Mouse (Mus musculus) embryonic facial prominence, embryonic 10.5 days (tissue): ENCODE results near the gene Eif5. TPM values are rescaled to one million over a fixed set of nuclear protein-coding genes. Genes with fewer than 3 reads are reported as not detected.

ENCODE experiments used
- DNase-seq: peaks from one replicate; pipeline ENCODE4 v3.0.0-alpha.2; 2017; ENCODE audit warnings: low spot score
- H3K27ac ChIP-seq: fragments of 300-500 bp; sonication (generic); replicated peaks from 2 replicates; pipeline ENCODE4 v1.5.1; 2016; ENCODE audit warnings: mild to moderate bottlenecking
- H3K27me3 ChIP-seq: fragments of 300-500 bp; sonication (generic); replicated peaks from 2 replicates; pipeline ENCODE4 v1.6.1; 2016; ENCODE audit warnings: low read depth, mild to moderate bottlenecking; ENCODE audit not compliant: poor library complexity, severe bottlenecking
- H3K36me3 ChIP-seq: fragments of 300-500 bp; sonication (generic); replicated peaks from 2 replicates; pipeline ENCODE4 v1.6.1; 2016; ENCODE audit warnings: mild to moderate bottlenecking, moderate library complexity
- H3K4me1 ChIP-seq: fragments of 300-500 bp; sonication (generic); 2 replicates; pipeline ENCODE4 v1.6.1; 2016
- H3K4me3 ChIP-seq: fragments of 300-500 bp; sonication (generic); 2 replicates; pipeline ENCODE4 v1.5.1; 2016; ENCODE audit warnings: mild to moderate bottlenecking, moderate library complexity
- H3K9me3 ChIP-seq: fragments of 300-500 bp; sonication (generic); 2 replicates; pipeline ENCODE4 v1.6.1; 2016; ENCODE audit warnings: mild to moderate bottlenecking
- WGBS: fragments of 180-500 bp; shearing (Covaris S2); methylation state at CpG from one replicate; pipeline ENCODE4 v1.1.7; 2016; 5-methylcytosine and 5-hydroxymethylcytosine counted together
- polyA plus RNA-seq: library from polyadenylated mRNA; unstranded; fragments of >200 nt; fragmentation: Nextera tagmentation; extraction: Ambion mirVana; gene quantifications from 2 replicates; pipeline ENCODE4 v1.2.1, GENCODE M21; 2016

Eif5 gene
- polyA plus RNA-seq, 1 experiment from 2014 or later, result 722 TPM

GRCm38 (mm10) chr12:111513673-111514072 is 24.1 kb upstream of the Eif5 start:
- DNase-seq, result no peak
- WGBS, result 71% methylated on average over 5 of the region's 5 CpGs
- Histone ChIP-seq H3K4me1 (0 out of 2 replicates have a peak, but pooled peaks cover 10% of the 10 kb centered on the region), H3K27ac (no peak overlapping the region), H3K4me3 (no peak overlapping the region), H3K27me3 (no peaks in the 10 kb centered on the region), H3K9me3 (no peaks in the 10 kb centered on the region), H3K36me3 (no peaks in the 10 kb centered on the region)

- Histone ChIP-seq H3K4me1 (0 out of 2 replicates have a peak, but pooled peaks cover 10% of the 10 kb centered on the region), H3K4me3 (no peak overlapping the region), H3K36me3 (no peaks in the 10 kb centered on the region), H3K27ac (no peak overlapping the region), H3K27me3 (no peaks in the 10 kb centered on the region), H3K9me3 (no peaks in the 10 kb centered on the region)
- DNase-seq, result no peak
- WGBS, result 66% methylated on average over 7 of the region's 7 CpGs
These were observed 23.5 kb upstream of the Eif5 start for GRCm38 (mm10) chr12:111514231-111514792.

- Histone ChIP-seq H3K27me3 (no peaks in the 10 kb centered on the region), H3K27ac (no peak overlapping the region), H3K36me3 (no peaks in the 10 kb centered on the region), H3K4me1 (0 out of 2 replicates have a peak, but pooled peaks cover 10% of the 10 kb centered on the region), H3K4me3 (no peak overlapping the region), H3K9me3 (no peaks in the 10 kb centered on the region)
- WGBS, result 89% methylated on average over 7 of the region's 7 CpGs
- DNase-seq, result no peak
These were observed 22.8 kb upstream of the Eif5 start for GRCm38 (mm10) chr12:111514874-111515649.

DNA sequence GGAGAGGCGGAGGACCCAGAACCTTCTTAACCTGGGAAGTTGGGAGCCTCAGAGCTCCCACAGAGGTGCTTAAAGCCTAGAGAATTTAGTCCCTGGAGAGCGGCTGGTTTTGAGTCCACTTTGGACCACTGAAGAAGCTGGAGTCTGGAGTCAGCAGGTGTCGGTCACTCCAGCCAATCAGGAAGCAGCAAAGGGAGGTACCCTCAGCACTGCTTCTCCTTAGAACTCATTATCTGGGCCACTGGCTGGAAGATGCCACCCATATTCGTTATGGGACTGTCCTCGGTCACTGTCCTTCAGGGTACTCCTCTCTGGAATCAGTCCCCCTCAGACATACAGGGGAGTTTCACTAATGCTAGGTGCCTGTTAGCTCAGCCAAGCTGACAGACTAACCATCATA is 21.9 kb upstream of the Eif5 start:
- 0 out of 2 replicates have a peak, but pooled peaks cover 10% of the 10 kb centered on the region for H3K4me1 ChIP-seq
- no peak overlapping the region for H3K27ac ChIP-seq
- no peak for DNase-seq
- no peak overlapping the region for H3K4me3 ChIP-seq
- WGBS, result 88% methylated on average over 5 of the region's 5 CpGs
- H3K36me3 ChIP-seq, result no peaks in the 10 kb centered on the region
- no peaks in the 10 kb centered on the region for H3K9me3 ChIP-seq
- H3K27me3 ChIP-seq, result no peaks in the 10 kb centered on the region

- DNase-seq, result no peak
- 88% methylated on average over 6 of the region's 6 CpGs for WGBS
- H3K36me3 ChIP-seq, result no peaks in the 10 kb centered on the region
These were observed 21.0 kb upstream of the Eif5 start for GRCm38 (mm10) chr12:111516826-111517225.

GRCm38 (mm10) chr12:111517901-111518300 is 19.9 kb upstream of the Eif5 start:
- H3K4me3 ChIP-seq, result no peak overlapping the region
- no peak overlapping the region for H3K27ac ChIP-seq
- no peaks in the 10 kb centered on the region for H3K27me3 ChIP-seq
- 76% methylated on average over 4 of the region's 4 CpGs for WGBS
- no peak for DNase-seq
- 0 out of 2 replicates have a peak, but pooled peaks cover 10% of the 10 kb centered on the region for H3K4me1 ChIP-seq
- peaks cover 14% of the 10 kb centered on the region; the same call in 1 of the 2 replicates for H3K9me3 ChIP-seq
- H3K36me3 ChIP-seq, result no peaks in the 10 kb centered on the region

More at GRCm38 (mm10) chr12:111516826-111517225, 21.0 kb upstream of the Eif5 start:
- H3K27ac ChIP-seq, result no peak overlapping the region
- H3K4me1 ChIP-seq, result 0 out of 2 replicates have a peak, but pooled peaks cover 10% of the 10 kb centered on the region
- H3K9me3 ChIP-seq, result peaks cover 3% of the 10 kb centered on the region; the same call in 1 of the 2 replicates
- H3K27me3 ChIP-seq, result no peaks in the 10 kb centered on the region
- H3K4me3 ChIP-seq, result no peak overlapping the region

DNA sequence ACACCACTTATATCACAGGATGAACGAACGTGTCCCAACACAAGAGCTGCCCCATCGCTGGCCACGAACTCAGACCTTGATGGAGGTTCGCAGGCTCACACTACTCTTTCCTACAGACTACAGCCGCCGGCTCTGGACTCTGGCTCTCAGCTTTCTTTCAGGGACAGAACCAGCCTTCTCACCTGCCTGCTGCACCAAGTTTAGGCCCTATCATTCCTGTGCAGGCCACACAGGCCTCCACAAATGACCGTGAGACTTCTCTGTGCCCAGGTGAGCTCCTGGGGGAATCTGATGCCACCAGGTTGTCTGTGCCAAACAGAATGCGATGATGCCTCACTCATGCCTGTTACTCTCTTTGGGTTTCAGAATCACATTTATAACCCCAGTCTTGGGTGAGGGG is 19.4 kb upstream of the Eif5 start:
- no peaks in the 10 kb centered on the region for H3K36me3 ChIP-seq
- H3K27me3 ChIP-seq, result no peaks in the 10 kb centered on the region
- H3K4me1 ChIP-seq, result 0 out of 2 replicates have a peak, but pooled peaks cover 10% of the 10 kb centered on the region
- H3K27ac ChIP-seq, result no peak overlapping the region
- 90% methylated on average over 9 of the region's 9 CpGs for WGBS
- H3K4me3 ChIP-seq, result no peak overlapping the region
- DNase-seq, result no peak
- H3K9me3 ChIP-seq, result peaks cover 14% of the 10 kb centered on the region; the same call in 1 of the 2 replicates

GRCm38 (mm10) chr12:111519821-111520220 is 18.0 kb upstream of the Eif5 start:
- H3K9me3 ChIP-seq, result peaks cover 17% of the 10 kb centered on the region; the same call in 1 of the 2 replicates
- DNase-seq, result no peak
- 81% methylated on average over 5 of the region's 5 CpGs for WGBS
- no peaks in the 10 kb centered on the region for H3K27me3 ChIP-seq
- H3K27ac ChIP-seq, result no peak overlapping the region
- H3K4me3 ChIP-seq, result no peak overlapping the region
- H3K4me1 ChIP-seq, result no peaks in the 10 kb centered on the region
- H3K36me3 ChIP-seq, result no peaks in the 10 kb centered on the region

DNA sequence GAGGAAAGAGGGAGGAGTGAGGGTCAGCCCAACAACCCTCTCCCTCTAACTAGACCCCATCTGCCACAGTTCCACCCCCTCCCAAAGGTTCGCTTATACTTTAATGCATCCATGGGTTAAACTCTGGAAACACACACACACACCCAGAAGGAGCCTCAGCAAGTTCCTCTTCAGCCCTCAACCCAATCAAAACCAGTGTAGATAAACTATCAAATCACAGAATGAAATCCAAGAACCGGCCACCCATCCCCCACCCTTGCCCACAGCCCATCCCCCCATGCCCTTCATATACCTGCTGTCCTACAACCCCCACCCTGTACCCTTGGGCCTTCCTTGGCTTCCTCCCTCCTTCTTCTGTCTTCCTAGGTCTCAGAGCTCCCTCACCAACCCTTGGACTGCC is 16.8 kb upstream of the Eif5 start:
- Histone ChIP-seq H3K36me3 (no peaks in the 10 kb centered on the region), H3K4me1 (no peaks in the 10 kb centered on the region), H3K4me3 (no peak overlapping the region), H3K9me3 (peaks cover 17% of the 10 kb centered on the region; the same call in 1 of the 2 replicates), H3K27me3 (no peaks in the 10 kb centered on the region), H3K27ac (no peak overlapping the region)
- DNase-seq, result no peak
- 90% methylated on average over 2 of the region's 2 CpGs for WGBS

- no peaks in the 10 kb centered on the region for H3K27me3 ChIP-seq
- DNase-seq, result no peak
- H3K9me3 ChIP-seq, result peaks cover 17% of the 10 kb centered on the region; the same call in 1 of the 2 replicates
- no peak overlapping the region for H3K4me3 ChIP-seq
- no peaks in the 10 kb centered on the region for H3K4me1 ChIP-seq
- no peak overlapping the region for H3K27ac ChIP-seq
- no peaks in the 10 kb centered on the region for H3K36me3 ChIP-seq
- 63% methylated on average over 1 of the region's 1 CpGs for WGBS
These were observed 13.3 kb upstream of the Eif5 start for GRCm38 (mm10) chr12:111524469-111524868.

DNA sequence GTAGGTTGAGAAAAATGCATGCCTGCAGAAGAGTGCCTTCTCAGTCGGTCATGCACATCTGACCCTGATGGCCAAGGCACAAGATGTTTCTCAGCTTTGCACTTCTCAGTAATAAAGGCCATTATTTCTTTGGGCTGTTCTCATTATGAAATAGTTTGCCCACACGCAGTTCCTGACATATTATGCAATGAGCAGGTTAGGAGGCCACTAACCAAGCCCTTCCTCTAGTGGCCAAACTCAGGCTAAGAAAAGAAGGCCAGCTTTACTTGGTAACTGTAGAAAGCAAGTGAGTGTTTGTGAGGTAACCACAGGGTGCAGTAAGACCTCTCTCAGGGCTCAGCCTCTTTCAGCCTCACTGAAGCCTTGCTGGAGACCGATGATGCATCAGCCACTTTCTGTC is 12.9 kb upstream of the Eif5 start:
- H3K4me1 ChIP-seq, result no peaks in the 10 kb centered on the region
- WGBS, result 87% methylated on average over 3 of the region's 3 CpGs
- no peak for DNase-seq
- H3K9me3 ChIP-seq, result peaks cover 17% of the 10 kb centered on the region; the same call in 1 of the 2 replicates
- no peaks in the 10 kb centered on the region for H3K36me3 ChIP-seq
- no peak overlapping the region for H3K27ac ChIP-seq
- H3K27me3 ChIP-seq, result no peaks in the 10 kb centered on the region
- H3K4me3 ChIP-seq, result no peak overlapping the region

DNA sequence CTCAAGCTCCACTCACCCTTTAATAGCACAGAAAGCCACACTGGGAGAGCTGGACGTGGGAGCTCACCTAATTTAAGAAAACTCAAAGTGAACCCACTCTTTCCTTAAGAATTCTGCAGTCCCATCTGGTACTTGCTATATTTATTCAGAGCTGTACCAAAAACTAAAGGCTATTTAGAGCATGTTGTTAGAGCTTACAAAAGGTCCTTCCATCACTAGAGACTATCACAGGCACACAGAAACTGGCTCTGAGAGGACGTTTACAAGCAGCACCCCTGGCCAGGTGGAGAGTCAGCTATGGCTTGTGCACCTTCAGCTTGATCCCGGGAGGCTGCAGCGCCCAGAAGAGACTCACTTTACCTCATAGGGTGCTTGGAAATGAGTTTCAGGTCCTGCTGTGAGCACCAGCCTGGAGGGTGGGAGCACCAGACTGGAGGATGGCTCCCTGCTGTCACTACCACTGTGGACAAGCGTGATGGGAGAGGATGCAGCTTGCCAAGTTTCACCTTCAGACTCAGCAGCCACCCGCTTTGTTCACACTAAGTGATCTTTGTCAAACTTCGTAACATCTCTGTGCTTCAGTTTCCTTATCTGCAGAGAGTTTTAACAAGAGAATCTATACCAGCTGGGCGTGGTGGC is 10.1 kb upstream of the Eif5 start:
- Histone ChIP-seq H3K4me3 (no peak overlapping the region), H3K4me1 (no peaks in the 10 kb centered on the region), H3K27ac (no peak overlapping the region), H3K9me3 (peaks cover 5% of the 10 kb centered on the region; the same call in 1 of the 2 replicates), H3K36me3 (no peaks in the 10 kb centered on the region), H3K27me3 (no peaks in the 10 kb centered on the region)
- no peak for DNase-seq
- WGBS, result 67% methylated on average over 8 of the region's 8 CpGs
